Mouse (Mus musculus) stomach, postnatal 0 days (tissue): ENCODE measurements around the gene Fip1l1. TPM values are rescaled to one million over a fixed set of nuclear protein-coding genes. Genes with fewer than 3 reads are reported as not detected.
A peak's percentile ranks its signal among the peaks of the same experiment; 100 is the strongest.

Experiments used
- ATAC-seq: fragments of 200-750 bp; cut with Nextera tagmentation; 2 replicates; pipeline ENCODE4 v1.8.0; 2017; ENCODE audit not compliant: low FRiP score, low TSS enrichment
- DNase-seq: peaks from one replicate; pipeline ENCODE4 v3.0.0-alpha.2; 2016; ENCODE audit warnings: low spot score
- H3K27ac ChIP-seq: fragments of 300-500 bp; sonication (generic); replicated peaks from 2 replicates; pipeline ENCODE4 v1.5.1; 2014; ENCODE audit warnings: mild to moderate bottlenecking, control low read depth
- H3K27me3 ChIP-seq: fragments of 300-500 bp; sonication (generic); 2 replicates; pipeline ENCODE4 v1.6.1; 2014; ENCODE audit warnings: low read length; ENCODE audit not compliant: control insufficient read depth, insufficient read depth
- H3K36me3 ChIP-seq: fragments of 300-500 bp; sonication (generic); 2 replicates; pipeline ENCODE4 v1.6.1; 2014; ENCODE audit warnings: low read length, mixed read lengths; ENCODE audit not compliant: control insufficient read depth, insufficient read depth
- H3K4me1 ChIP-seq: fragments of 300-500 bp; sonication (generic); replicated peaks from 2 replicates; pipeline ENCODE4 v1.6.1; 2014; ENCODE audit warnings: antibody characterized with exemption; ENCODE audit not compliant: control insufficient read depth, insufficient read depth
- H3K4me2 ChIP-seq: fragments of 300-500 bp; sonication (generic); replicated peaks from 2 replicates; pipeline ENCODE4 v1.6.1; 2014; ENCODE audit warnings: low read depth, mild to moderate bottlenecking, control low read depth, moderate library complexity
- H3K4me3 ChIP-seq: fragments of 300-500 bp; sonication (generic); 2 replicates; pipeline ENCODE4 v1.5.1; 2014; ENCODE audit warnings: low read depth, low read length, control low read depth
- H3K9ac ChIP-seq: fragments of 300-500 bp; sonication (generic); 2 replicates; pipeline ENCODE4 v1.6.1; 2014; ENCODE audit warnings: mild to moderate bottlenecking, low read length, control low read depth, mixed read lengths
- H3K9me3 ChIP-seq: fragments of 300-500 bp; sonication (generic); 2 replicates; pipeline ENCODE4 v1.6.1; 2016; ENCODE audit warnings: low read length; ENCODE audit not compliant: control insufficient read depth
- CTCF ChIP-seq: IDR thresholded peaks from 2 replicates; pipeline ENCODE4 v1.5.1; 2016; ENCODE audit warnings: antibody characterized with exemption, low read depth, mild to moderate bottlenecking, moderate library complexity
- EP300 ChIP-seq: optimal IDR thresholded peaks from 2 replicates; pipeline ENCODE3; 2016; ENCODE audit warnings: antibody characterized with exemption
- WGBS: fragments of 180-500 bp; shearing (Covaris S2); extraction: QIAGEN DNeasy Blood & Tissue Kit; methylation state at CpG from one replicate; pipeline ENCODE4 v1.1.7; 2014; 5-methylcytosine and 5-hydroxymethylcytosine counted together
- polyA plus RNA-seq: library from polyadenylated mRNA; unstranded; fragments of >200 nt; fragmentation: Nextera tagmentation; extraction: Ambion mirVana; gene quantifications from 2 replicates; pipeline ENCODE4 v1.2.1, GENCODE M21; 2015

The Fip1l1 gene
- polyA plus RNA-seq, 1 experiment from 2014 or later, result 33.3 TPM

GRCm38 (mm10) chr5:74589133-74589532, 53.9 kb downstream of the Fip1l1 start:
- Histone ChIP-seq H3K9me3 (no peaks in the 10 kb centered on the region), H3K4me1 (no peaks in the 10 kb centered on the region), H3K36me3 (peaks cover 15% of the 10 kb centered on the region), H3K9ac (no peak overlapping the region), H3K27ac (no peak overlapping the region), H3K27me3 (no peaks in the 10 kb centered on the region), H3K4me2 (no peak overlapping the region), H3K4me3 (no peak overlapping the region)
- ATAC-seq (no peak), DNase-seq (no peak)
- WGBS, result 86% methylated on average over 7 of the region's 7 CpGs
- TF ChIP-seq EP300, result no peak
- TF ChIP-seq CTCF, result no peak

DNA sequence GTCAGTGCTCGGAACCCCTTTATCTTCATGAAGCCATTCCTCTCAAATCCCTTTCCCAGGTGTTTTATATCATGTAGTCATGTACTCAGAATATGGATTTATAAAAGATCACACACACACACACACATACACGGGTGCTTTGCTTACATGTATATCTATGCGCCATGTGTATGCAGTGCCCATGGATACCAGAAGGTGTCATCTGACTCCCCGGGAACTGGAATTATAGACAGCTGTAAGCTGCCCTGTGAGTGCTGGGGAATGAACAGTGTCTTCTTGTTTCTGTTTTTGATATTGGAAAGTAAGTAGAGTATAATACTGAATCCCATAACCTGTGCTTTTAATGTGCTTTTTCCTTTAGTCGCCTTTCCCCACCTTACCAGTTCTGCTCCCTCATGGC, 56.2 kb downstream of the Fip1l1 start:
- H3K27ac ChIP-seq, result no peak overlapping the region
- peaks cover 16% of the 10 kb centered on the region for H3K36me3 ChIP-seq
- H3K4me1 ChIP-seq, result no peaks in the 10 kb centered on the region
- no peak overlapping the region for H3K4me3 ChIP-seq
- 78% methylated on average over 5 of the region's 5 CpGs for WGBS
- ATAC-seq (no peak), DNase-seq (no peak)
- TF ChIP-seq CTCF, result peak; percentile 54
- no peak for TF ChIP-seq EP300
- H3K4me2 ChIP-seq, result no peak overlapping the region
- no peak overlapping the region for H3K9ac ChIP-seq
- H3K9me3 ChIP-seq, result no peaks in the 10 kb centered on the region
- no peaks in the 10 kb centered on the region for H3K27me3 ChIP-seq

- peaks cover 16% of the 10 kb centered on the region for H3K36me3 ChIP-seq
- H3K4me1 ChIP-seq, result no peaks in the 10 kb centered on the region
- no peaks in the 10 kb centered on the region for H3K27me3 ChIP-seq
- no peaks in the 10 kb centered on the region for H3K9me3 ChIP-seq
- H3K4me3 ChIP-seq, result no peak overlapping the region
- no peak overlapping the region for H3K27ac ChIP-seq
- DNase-seq (peak; percentile 51), ATAC-seq (peak; percentile 49; the same call in 1 of the 2 replicates)
- TF ChIP-seq CTCF (no peak), EP300 (no peak)
- H3K4me2 ChIP-seq, result no peak overlapping the region
- no peak overlapping the region for H3K9ac ChIP-seq
- WGBS, result 71% methylated on average over 8 of the region's 8 CpGs
Observed at GRCm38 (mm10) chr5:74593147-74593546, 57.9 kb downstream of the Fip1l1 start.

- H3K9ac ChIP-seq, result no peak overlapping the region
- TF ChIP-seq CTCF, result no peak
- H3K9me3 ChIP-seq, result no peaks in the 10 kb centered on the region
- no peak overlapping the region for H3K4me3 ChIP-seq
- peaks cover 6% of the 10 kb centered on the region; the same call in 1 of the 2 replicates for H3K36me3 ChIP-seq
- no peak for ATAC-seq
- no peaks in the 10 kb centered on the region for H3K27me3 ChIP-seq
- no peak overlapping the region for H3K27ac ChIP-seq
- DNase-seq, result no peak
- H3K4me2 ChIP-seq, result no peak overlapping the region
- 74% methylated on average over 5 of the region's 5 CpGs for WGBS
- H3K4me1 ChIP-seq, result no peaks in the 10 kb centered on the region
Observed at GRCm38 (mm10) chr5:74600010-74600409, 64.8 kb downstream of the Fip1l1 start.

- no peak for DNase-seq
- 0 out of 2 replicates have a peak, but pooled peaks cover 2% of the 10 kb centered on the region for H3K36me3 ChIP-seq
- WGBS, result 48% methylated on average over 3 of the region's 3 CpGs
- TF ChIP-seq CTCF, result no peak
- TF ChIP-seq EP300, result no peak
- H3K27me3 ChIP-seq, result no peaks in the 10 kb centered on the region
- H3K4me3 ChIP-seq, result no peak overlapping the region
- no peaks in the 10 kb centered on the region for H3K4me1 ChIP-seq
- no peak for ATAC-seq
- no peak overlapping the region for H3K9ac ChIP-seq
- no peak overlapping the region for H3K4me2 ChIP-seq
- H3K9me3 ChIP-seq, result no peaks in the 10 kb centered on the region
- H3K27ac ChIP-seq, result no peak overlapping the region
Observed at GRCm38 (mm10) chr5:74601171-74601570, 65.9 kb downstream of the Fip1l1 start.

DNA sequence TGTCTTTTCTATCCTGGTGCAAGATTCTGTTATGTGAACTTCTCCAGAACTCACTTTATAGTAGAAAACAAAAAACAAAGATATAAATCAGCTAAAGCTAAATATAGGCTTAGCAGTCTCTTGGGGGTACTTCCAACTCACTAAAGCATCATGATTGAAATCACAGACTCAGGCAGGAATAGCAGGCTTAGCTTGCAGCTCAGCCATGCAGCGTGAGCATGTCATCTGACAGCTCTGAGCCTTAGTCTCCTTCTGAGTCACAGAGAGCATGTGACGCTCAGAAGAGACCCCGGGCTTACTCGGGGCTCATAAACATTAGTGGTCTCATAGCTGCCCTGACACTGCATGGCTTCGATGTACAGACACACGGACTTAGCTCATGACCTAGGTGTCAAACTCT, 66.7 kb downstream of the Fip1l1 start:
- H3K4me3 ChIP-seq, result no peak overlapping the region
- H3K9me3 ChIP-seq, result no peaks in the 10 kb centered on the region
- ATAC-seq, result no peak
- TF ChIP-seq CTCF, result no peak
- TF ChIP-seq EP300, result no peak
- H3K36me3 ChIP-seq, result 0 out of 2 replicates have a peak, but pooled peaks cover 2% of the 10 kb centered on the region
- WGBS, result 70% methylated on average over 6 of the region's 6 CpGs
- no peaks in the 10 kb centered on the region for H3K4me1 ChIP-seq
- no peak overlapping the region for H3K27ac ChIP-seq
- no peak for DNase-seq
- no peaks in the 10 kb centered on the region for H3K27me3 ChIP-seq
- H3K4me2 ChIP-seq, result no peak overlapping the region
- H3K9ac ChIP-seq, result no peak overlapping the region
